Mouse (Mus musculus) right cerebral cortex, adult 18-20 months (tissue): Measurements from ENCODE around the gene Lmo2.

ENCODE experiments used
- DNase-seq: peaks from one replicate; pipeline ENCODE4 v3.0.0; 2022; ENCODE audit warnings: mixed read lengths

The Lmo2 gene

GRCm38 (mm10) chr2:103944859-103945258, 12.9 kb upstream of the Lmo2 start:
- DNase-seq = no peak

GRCm38 (mm10) chr2:103945571-103946092, 12.2 kb upstream of the Lmo2 start:
- no peak for DNase-seq

GRCm38 (mm10) chr2:103946892-103947291, 10.9 kb upstream of the Lmo2 start:
- no peak for DNase-seq

- DNase-seq = no peak
Measured at GRCm38 (mm10) chr2:103947982-103948655, 9.7 kb upstream of the Lmo2 start.

GRCm38 (mm10) chr2:103953050-103953835, 4.5 kb upstream of the Lmo2 start:
- no peak for DNase-seq

GRCm38 (mm10) chr2:103955714-103956113, 2.1 kb upstream of the Lmo2 start:
- DNase-seq = no peak

GRCm38 (mm10) chr2:103956867-103957266, 919 bp upstream of the Lmo2 start:
- DNase-seq = no peak

GRCm38 (mm10) chr2:103958634-103959033, 848 bp downstream of the Lmo2 start:
- no peak for DNase-seq

- no peak for DNase-seq
Measured at GRCm38 (mm10) chr2:103959066-103959465, 1.3 kb downstream of the Lmo2 start.

- DNase-seq = no peak
Measured at GRCm38 (mm10) chr2:103959574-103959973, 1.8 kb downstream of the Lmo2 start.

- DNase-seq = no peak
Measured at GRCm38 (mm10) chr2:103962349-103962748, 4.6 kb downstream of the Lmo2 start.

- no peak for DNase-seq
Measured at GRCm38 (mm10) chr2:103965391-103965790, 7.6 kb downstream of the Lmo2 start.

- DNase-seq = no peak
Measured at GRCm38 (mm10) chr2:103968186-103968585, 10.4 kb downstream of the Lmo2 start.

- no peak for DNase-seq
Measured at GRCm38 (mm10) chr2:103968919-103969436, 11.2 kb downstream of the Lmo2 start.

GRCm38 (mm10) chr2:103969437-103970040, 11.8 kb downstream of the Lmo2 start:
- DNase-seq = peak; percentile 62

- peak; percentile 39 for DNase-seq
Measured at GRCm38 (mm10) chr2:103970041-103970790, 12.4 kb downstream of the Lmo2 start.

GRCm38 (mm10) chr2:103970791-103971649, 13.2 kb downstream of the Lmo2 start:
- DNase-seq = peak; percentile 8

- no peak for DNase-seq
Measured at GRCm38 (mm10) chr2:103971838-103972237, 14.1 kb downstream of the Lmo2 start.

- DNase-seq = no peak
Measured at GRCm38 (mm10) chr2:103975904-103976303, 18.1 kb downstream of the Lmo2 start.

- DNase-seq = no peak
Measured at GRCm38 (mm10) chr2:103977216-103977615, 19.4 kb downstream of the Lmo2 start.

GRCm38 (mm10) chr2:103977716-103978115, 19.9 kb downstream of the Lmo2 start:
- no peak for DNase-seq

- DNase-seq = peak; percentile 47
Measured at GRCm38 (mm10) chr2:103982250-103982649, 24.5 kb downstream of the Lmo2 start.
